Mouse (Mus musculus) T-helper 1 cell (primary cell): ENCODE data around the gene Tbc1d17.

ENCODE experiments used
- in situ Hi-C: fragments of 300-600 bp; cut with MboI, MseI; formaldehyde crosslinking; loops from one replicate; pipeline ENCODE4 v1.15.1; 2025; ENCODE audit warnings: high pct_unique_total_duplicates

Tbc1d17 gene

GRCm38 (mm10) chr7:44853596-44854355 lies 4.9 kb upstream of the Tbc1d17 start:
- in situ Hi-C loops: no loop called here

GRCm38 (mm10) chr7:44853065-44853464 lies 4.2 kb upstream of the Tbc1d17 start:
- in situ Hi-C loops: no loop called here

- in situ Hi-C loops: no loop called here
Measured at GRCm38 (mm10) chr7:44852259-44853027, 3.6 kb upstream of the Tbc1d17 start.

- in situ Hi-C loops: no loop called here
Measured at GRCm38 (mm10) chr7:44851625-44852234, 2.9 kb upstream of the Tbc1d17 start.

GRCm38 (mm10) chr7:44850789-44851624 lies 2.1 kb upstream of the Tbc1d17 start:
- in situ Hi-C loops: no loop called here

GRCm38 (mm10) chr7:44850146-44850545 lies 1.3 kb upstream of the Tbc1d17 start:
- in situ Hi-C loops: no loop called here

- in situ Hi-C loops: no loop called here
Measured at GRCm38 (mm10) chr7:44849416-44850111, 685 bp upstream of the Tbc1d17 start.

- in situ Hi-C loops: no loop called here
Measured at GRCm38 (mm10) chr7:44847772-44848171, 1.1 kb downstream of the Tbc1d17 start.

GRCm38 (mm10) chr7:44846804-44847203 lies 2.1 kb downstream of the Tbc1d17 start:
- in situ Hi-C loops: no loop called here

GRCm38 (mm10) chr7:44845006-44845405 lies 3.9 kb downstream of the Tbc1d17 start:
- in situ Hi-C loops: no loop called here

- in situ Hi-C loops: no loop called here
Measured at GRCm38 (mm10) chr7:44841825-44842463, 6.9 kb downstream of the Tbc1d17 start.

GRCm38 (mm10) chr7:44840426-44840825 lies 8.5 kb downstream of the Tbc1d17 start:
- in situ Hi-C loops: no loop called here

GRCm38 (mm10) chr7:44839491-44840191 lies 9.2 kb downstream of the Tbc1d17 start:
- in situ Hi-C loops: no loop called here

- in situ Hi-C loops: no loop called here
Measured at GRCm38 (mm10) chr7:44839171-44839490, 9.7 kb downstream of the Tbc1d17 start.

GRCm38 (mm10) chr7:44838073-44838472 lies 10.8 kb downstream of the Tbc1d17 start:
- in situ Hi-C loops: no loop called here

GRCm38 (mm10) chr7:44836423-44837053 lies 12.3 kb downstream of the Tbc1d17 start:
- in situ Hi-C loops: no loop called here

GRCm38 (mm10) chr7:44836016-44836404 lies 12.9 kb downstream of the Tbc1d17 start:
- in situ Hi-C loops: no loop called here

- in situ Hi-C loops: no loop called here
Measured at GRCm38 (mm10) chr7:44835373-44836015, 13.4 kb downstream of the Tbc1d17 start.

- in situ Hi-C loops: loop anchor here (5.0 kb wide), 1 partner anchor 110 kb away; no protein-coding TSS in a partner anchor
Measured at GRCm38 (mm10) chr7:44832763-44833162, 16.1 kb downstream of the Tbc1d17 start.
